Comparison of ENCODE assay signal across 8 mouse cellular contexts in the genomic region with DNA sequence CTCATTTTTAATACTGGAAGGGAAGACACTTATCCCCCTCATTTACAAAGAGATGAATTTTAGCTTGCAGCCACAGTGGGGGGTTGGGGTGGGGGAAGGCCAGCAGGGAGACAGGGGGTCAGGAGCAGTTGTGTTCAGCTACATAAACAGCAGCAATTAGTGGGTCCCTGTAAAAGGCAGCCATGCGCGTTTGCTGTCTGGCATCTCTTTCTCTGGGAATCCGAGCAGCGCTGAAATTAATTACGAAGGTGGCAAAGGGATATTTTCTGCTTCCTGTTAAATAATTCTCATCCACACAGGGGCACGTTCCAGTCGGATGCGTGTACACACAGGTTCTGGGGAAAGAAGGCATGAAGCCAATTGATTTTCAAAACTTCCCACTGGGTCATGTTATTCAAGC. TPM values are rescaled to one million over a fixed set of nuclear protein-coding genes. Genes with fewer than 3 reads are reported as not detected.
DNase-seq lines count a peak whose midpoint lies in the region; ATAC-seq lines count a peak whose summit lies in the region.
"Had no signal": no experiment of that assay in that cellular context is flagged by ENCODE, and none has a peak within 500 bp of the region (broad histone marks: within the 10 kb centered on the region; RNA-seq: fewer than 3 reads in every experiment).

No protein-coding gene starts in this region.

- H3K27ac ChIP-seq in forebrain, embryonic 12.5 days: peak overlapping the region; percentile 81
- H3K27ac ChIP-seq in intestine, embryonic 15.5 days: peak overlapping the region; percentile 52; the same call in 1 of the 2 replicates
- H3K27ac ChIP-seq: heart, adult 2 months had no signal

- H3K36me3 ChIP-seq in forebrain, embryonic 12.5 days (replicated peaks): no peaks in the 10 kb centered on the region; the same call in 1 of the 2 replicates
- H3K36me3 ChIP-seq in intestine, embryonic 15.5 days: no peaks in the 10 kb centered on the region; the same call in 1 of the 2 replicates

- peak overlapping the region; percentile 27 for H3K4me2 ChIP-seq in forebrain, embryonic 12.5 days
- H3K4me2 ChIP-seq in intestine, embryonic 15.5 days (replicated peaks): peak overlapping the region; percentile 11; the same call in 1 of the 2 replicates

- peak; percentile 71 for ATAC-seq in forebrain, embryonic 12.5 days (ENCODE audit: low FRiP score)
- ATAC-seq in intestine, embryonic 15.5 days: no peak

- H3K9me3 ChIP-seq in forebrain, embryonic 12.5 days: peaks cover 2% of the 10 kb centered on the region; the same call in 1 of the 2 replicates
- no peaks in the 10 kb centered on the region for H3K9me3 ChIP-seq in intestine, embryonic 15.5 days

- H3K27me3 ChIP-seq in forebrain, embryonic 12.5 days: no peaks in the 10 kb centered on the region
- H3K27me3 ChIP-seq in intestine, embryonic 15.5 days (replicated peaks): no peaks in the 10 kb centered on the region

- H3K4me3 ChIP-seq in forebrain, embryonic 12.5 days (replicated peaks): no peak overlapping the region
- no peak overlapping the region for H3K4me3 ChIP-seq in intestine, embryonic 15.5 days (replicated peaks)
- H3K4me3 ChIP-seq: heart, adult 2 months had no signal

- peak; percentile 29 for DNase-seq in left cerebral cortex, postnatal 4 days
- no peak for DNase-seq in left cerebral cortex, adult 18-20 months (ENCODE audit: low spot score in 2 of 2)
- DNase-seq in retina, embryonic 14.5 days (ENCODE audit: low spot score): peak; percentile 64
- DNase-seq in layer of hippocampus, postnatal 36 days: no peak
- DNase-seq in spleen, postnatal 36 days (ENCODE audit: low spot score in 2 of 2): no peak

- intact Hi-C loops in left cerebral cortex, postnatal 4 days (cut with DNase I): no loop called here

- H3K9ac ChIP-seq in forebrain, embryonic 12.5 days: no peak overlapping the region
- H3K9ac ChIP-seq in intestine, embryonic 15.5 days: no peak overlapping the region

- peaks cover 85% of the 10 kb centered on the region for H3K4me1 ChIP-seq in forebrain, embryonic 12.5 days
- H3K4me1 ChIP-seq in intestine, embryonic 15.5 days (replicated peaks): peaks cover 50% of the 10 kb centered on the region

- WGBS in forebrain, embryonic 12.5 days: 8% methylated on average over 8 of the region's 8 CpGs
- 22% methylated on average over 8 of the region's 8 CpGs for WGBS in intestine, embryonic 15.5 days

RNA-seq across cellular contexts. Expression of gene Hunk, which starts 35.7 kb away (rescaled TPM):
- 10 to 100 TPM; 12.6 to 15.2 TPM for total RNA-seq in left cerebral cortex, postnatal 4 days (2021)
- total RNA-seq in left cerebral cortex, adult 18-20 months (2021): 10 to 100 TPM; 13.0 to 16.8 TPM
- 16.6 and 17.9 TPM in 2 replicates for polyA plus RNA-seq in forebrain, embryonic 12.5 days (2016; fragmentation: Nextera tagmentation; extraction: Ambion mirVana)
- 6.5 and 6.8 TPM in 2 replicates for polyA plus RNA-seq in intestine, embryonic 15.5 days (2015; fragmentation: Nextera tagmentation; extraction: Ambion mirVana)
- total RNA-seq in layer of hippocampus, postnatal 36 days (2021): 10 to 100 TPM; 24.9 to 25.2 TPM

Comparison
In these comparisons a context has a peak if more than half of its experiments do, and no peak if none do; other contexts are left out.
1. DNase-seq: peak in left cerebral cortex, postnatal 4 days (single experiment) and retina, embryonic 14.5 days (single experiment); none in left cerebral cortex, adult 18-20 months (0 of 2), layer of hippocampus, postnatal 36 days (0 of 2) and spleen, postnatal 36 days (0 of 2).